Mouse (Mus musculus): ENCODE data around the gene Ahsa1.

GRCm38 (mm10) chr12:87260562-87260961, 5.7 kb upstream of the Ahsa1 start:
- TF ChIP-seq CTCF (IDR thresholded peaks at IDR 0.05; ENCODE audit: low read depth) (no peak), EP300 (IDR thresholded peaks at IDR 0.05; ENCODE audit: low read depth) (no peak)
